Mouse (Mus musculus) subcutaneous adipose tissue, adult 2 months (tissue): ENCODE results near the gene Mmp2. TPM values are rescaled to one million over a fixed set of nuclear protein-coding genes. Genes with fewer than 3 reads are reported as not detected.

Experiments
- polyA plus RNA-seq: library from polyadenylated mRNA; depleted of rRNA; stranded (reverse); fragments of >200 nt; gene quantifications from 2 replicates; pipeline ENCODE4 v1.2.3, GENCODE M21; 2012; ENCODE audit warnings: low replicate concordance; rRNA removed

Mmp2 gene
- 156 and 624 TPM in 2 replicates for polyA plus RNA-seq

DNA sequence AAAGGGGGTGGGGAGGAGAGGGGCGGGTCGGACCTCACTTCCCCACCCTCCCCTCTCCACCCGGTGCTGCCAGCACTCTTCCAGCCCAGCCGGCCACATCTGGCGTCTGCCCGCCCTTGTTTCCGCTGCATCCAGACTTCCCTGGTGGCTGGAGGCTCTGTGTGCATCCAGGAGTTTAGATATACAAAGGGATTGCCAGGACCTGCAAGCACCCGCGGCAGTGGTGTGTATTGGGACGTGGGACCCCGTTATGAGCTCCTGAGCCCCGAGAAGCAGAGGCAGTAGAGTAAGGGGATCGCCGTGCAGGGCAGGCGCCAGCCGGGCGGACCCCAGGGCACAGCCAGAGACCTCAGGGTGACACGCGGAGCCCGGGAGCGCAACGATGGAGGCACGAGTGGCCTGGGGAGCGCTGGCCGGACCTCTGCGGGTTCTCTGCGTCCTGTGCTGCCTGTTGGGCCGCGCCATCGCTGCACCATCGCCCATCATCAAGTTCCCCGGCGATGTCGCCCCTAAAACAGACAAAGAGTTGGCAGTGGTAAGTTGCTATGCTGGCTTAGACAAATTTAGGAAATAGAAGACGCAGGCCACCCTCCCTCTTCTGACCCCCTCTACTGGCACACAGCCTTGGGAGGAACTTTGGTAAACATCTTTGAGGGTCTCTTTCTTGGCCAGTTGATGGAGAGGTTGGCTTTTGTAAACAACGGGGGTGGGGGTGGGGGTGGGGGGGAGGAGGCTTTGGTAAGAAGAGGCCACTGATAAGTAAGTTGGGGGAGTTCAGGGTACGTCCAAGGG is at the start of gene Mmp2:
Gene Mmp2 (plus strand): TSS at position 49 of the 792 bp plus-strand sequence.

DNA sequence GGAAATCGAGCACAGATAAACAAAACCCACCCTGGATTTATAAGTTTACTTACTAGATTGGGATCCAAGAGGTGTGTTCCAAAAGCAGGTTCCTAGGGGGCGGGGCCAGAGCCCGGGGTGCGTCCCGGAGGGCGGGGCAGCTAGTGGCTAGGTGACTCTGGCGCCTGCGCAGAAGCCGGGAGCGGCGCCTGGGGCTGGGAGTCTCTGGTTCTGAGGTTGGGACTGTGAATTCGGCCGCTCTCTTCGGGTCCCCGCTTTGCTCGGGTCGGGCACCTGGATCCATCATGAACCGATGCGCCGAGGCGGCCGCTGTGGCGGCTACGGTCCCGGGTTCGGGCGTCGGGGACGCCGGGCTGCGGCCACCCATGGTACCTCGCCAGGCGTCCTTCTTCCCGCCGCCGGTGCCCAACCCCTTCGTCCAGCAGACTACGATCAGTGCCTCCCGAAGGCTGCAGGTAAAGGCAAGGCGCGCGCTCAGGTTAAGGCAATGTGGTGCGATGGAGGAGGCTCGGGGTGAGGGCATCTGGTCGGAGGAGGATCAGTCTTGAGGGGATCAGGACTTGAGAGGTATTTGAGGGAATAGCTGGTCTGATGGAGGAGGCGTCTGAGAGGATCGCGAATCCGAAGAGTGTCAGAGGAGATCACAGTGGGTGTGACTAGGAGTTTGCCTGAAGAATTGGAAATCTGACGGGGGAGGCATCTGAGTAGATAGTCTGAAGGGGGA is 28.2 kb downstream of the Mmp2 start, which contains the start of gene Lpcat2:
Gene Lpcat2 (plus strand): TSS at position 169 of the 724 bp plus-strand sequence.

DNA sequence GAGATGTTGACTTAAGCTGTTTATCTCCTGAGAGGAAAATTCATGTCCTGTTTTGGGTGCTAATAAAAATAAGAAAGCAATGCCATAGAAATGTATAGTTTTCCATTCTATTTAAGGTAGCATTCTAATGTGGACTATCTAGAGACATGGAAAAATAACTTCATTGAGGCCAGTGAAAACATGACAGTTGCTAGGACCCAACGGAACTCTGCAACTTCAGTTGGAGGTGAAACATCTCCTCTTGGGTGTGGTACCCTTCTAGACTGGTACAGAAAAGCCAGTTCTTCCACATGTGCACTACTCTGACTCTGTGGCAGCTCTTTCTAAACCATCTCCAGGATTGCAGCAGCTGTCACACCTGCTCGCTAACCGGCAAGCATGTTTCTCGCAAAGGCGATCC is 74.0 kb downstream of the Mmp2 start, which contains the start of gene Capns2:
Gene Capns2 (plus strand): TSS at position 301 of the 400 bp plus-strand sequence.

Other genes with a start within 250 kb of the Mmp2 start
- not detected in 2 replicates for gene Irx6, start 153.0 kb upstream of the Mmp2 start, polyA plus RNA-seq
- gene Lpcat2, start 28.0 kb downstream of the Mmp2 start, polyA plus RNA-seq, result 0.82 and 7.5 TPM in 2 replicates
- 0.49 TPM in 1 of 2 replicates, not detected in the other for gene Capns2, start 74.1 kb downstream of the Mmp2 start, polyA plus RNA-seq
- 0.44 and 33.1 TPM in 2 replicates for gene Slc6a2, start 132.8 kb downstream of the Mmp2 start, polyA plus RNA-seq
- gene Ces1a, start 220.9 kb downstream of the Mmp2 start, polyA plus RNA-seq, result not detected in 2 replicates